Mouse (Mus musculus) C2C12 (cell line): ENCODE results near the gene Mbd3.

Source experiments
- CEBPB ChIP-seq: IDR thresholded peaks from one replicate; pipeline ENCODE4 v1.6.1; 2011; ENCODE audit warnings: low read depth, mild to moderate bottlenecking, control low read depth, moderate library complexity
- CTCF ChIP-seq: IDR thresholded peaks from one replicate; pipeline ENCODE4 v1.5.1; 2011; ENCODE audit not compliant: control insufficient read depth, insufficient read depth, insufficient read length
- MAX ChIP-seq: IDR thresholded peaks from one replicate; pipeline ENCODE4 v1.6.1; 2011; ENCODE audit warnings: mild to moderate bottlenecking, control low read depth

DNA sequence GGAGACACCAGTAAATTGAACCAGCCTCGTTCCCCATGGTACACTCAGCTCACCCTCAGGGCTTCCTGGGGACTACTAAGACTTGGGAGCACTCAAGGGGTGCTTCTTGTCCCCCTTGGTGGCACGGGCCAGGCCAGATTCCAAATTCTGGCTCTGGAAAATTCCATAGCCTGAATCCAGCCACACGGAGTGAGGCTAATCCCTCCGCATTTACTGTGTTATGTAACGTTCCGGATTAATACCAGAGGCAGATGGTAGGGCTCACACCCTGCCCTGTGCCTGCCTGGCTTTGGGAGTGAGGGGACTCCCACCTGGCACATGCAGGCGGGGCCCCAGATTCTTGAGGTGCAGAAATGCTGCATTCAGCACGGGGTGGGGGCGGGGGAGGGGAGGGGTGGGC lies 43.9 kb downstream of the Mbd3 start:
- no peak for TF ChIP-seq CTCF
- no peak for TF ChIP-seq CEBPB
- TF ChIP-seq MAX, result no peak
